Mouse (Mus musculus) kidney, embryonic 16.5 days (tissue): ENCODE data around the gene Clec12b. TPM values are rescaled to one million over a fixed set of nuclear protein-coding genes. Genes with fewer than 3 reads are reported as not detected.

Experiments
- ATAC-seq: fragments of 200-750 bp; cut with Nextera tagmentation; 2 replicates; pipeline ENCODE4 v1.8.0; 2017; ENCODE audit warnings: moderate TSS enrichment; ENCODE audit not compliant: low FRiP score, low TSS enrichment
- H3K27ac ChIP-seq: fragments of 300-500 bp; sonication (generic); 2 replicates; pipeline ENCODE4 v1.5.1; 2014; ENCODE audit warnings: low read length
- H3K27me3 ChIP-seq: fragments of 300-500 bp; sonication (generic); 2 replicates; pipeline ENCODE4 v1.6.1; 2014; ENCODE audit warnings: low read length, control low read depth, mixed read lengths; ENCODE audit not compliant: insufficient read depth
- H3K36me3 ChIP-seq: fragments of 300-500 bp; sonication (generic); 2 replicates; pipeline ENCODE4 v1.6.1; 2014; ENCODE audit warnings: low read length, control low read depth, mixed read lengths; ENCODE audit not compliant: insufficient read depth
- H3K4me1 ChIP-seq: fragments of 300-500 bp; sonication (generic); 2 replicates; pipeline ENCODE4 v1.6.1; 2014; ENCODE audit warnings: low read length, control low read depth, mixed read lengths; ENCODE audit not compliant: insufficient read depth
- H3K4me2 ChIP-seq: fragments of 300-500 bp; sonication (generic); replicated peaks from 2 replicates; pipeline ENCODE4 v1.6.1; 2014; ENCODE audit warnings: low read depth, low read length
- H3K4me3 ChIP-seq: fragments of 300-500 bp; sonication (generic); 2 replicates; pipeline ENCODE4 v1.5.1; 2014; ENCODE audit warnings: mild to moderate bottlenecking, low read length
- H3K9ac ChIP-seq: fragments of 300-500 bp; sonication (generic); replicated peaks from 2 replicates; pipeline ENCODE4 v1.6.1; 2014; ENCODE audit warnings: low read length
- H3K9me3 ChIP-seq: fragments of 300-500 bp; sonication (generic); 2 replicates; pipeline ENCODE4 v1.6.1; 2016; ENCODE audit warnings: low read length, control low read depth
- WGBS: fragments of 180-500 bp; shearing (Covaris S2); extraction: QIAGEN DNeasy Blood & Tissue Kit; methylation state at CpG from one replicate; pipeline ENCODE4 v1.1.7; 2014; 5-methylcytosine and 5-hydroxymethylcytosine counted together
- polyA plus RNA-seq: library from polyadenylated mRNA; unstranded; fragments of >200 nt; fragmentation: Nextera tagmentation; extraction: Ambion mirVana; gene quantifications from 2 replicates; pipeline ENCODE4 v1.2.1, GENCODE M21; 2015

Gene Clec12b
- 0.11 TPM in 1 of 2 replicates, not detected in the other for polyA plus RNA-seq

DNA sequence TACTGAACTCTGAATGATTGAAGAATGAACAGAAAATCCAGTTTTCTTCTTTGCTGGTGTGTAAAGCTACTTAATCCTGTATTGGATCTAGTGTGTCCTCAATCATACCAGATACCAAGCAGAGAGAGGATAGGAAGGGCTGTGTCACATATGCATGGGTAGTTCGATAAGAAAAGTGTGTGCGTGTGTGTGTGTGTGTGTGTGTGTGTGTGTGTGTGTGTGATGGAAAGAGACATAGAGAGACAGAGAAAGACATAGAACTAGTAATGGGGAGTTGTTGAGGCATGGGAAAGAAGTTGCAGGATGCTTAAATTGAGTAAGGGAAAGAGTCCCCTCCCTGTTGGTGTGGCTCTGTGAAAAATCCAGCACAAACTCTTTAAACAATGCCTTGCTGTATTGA is at the start of gene Clec12b:
Gene Clec12b (minus strand): TSS at position 101 of the 400 bp plus-strand sequence.
- H3K4me2 ChIP-seq = no peak within 1 kb of the TSS
- no peaks in the 10 kb centered on the region for H3K4me1 ChIP-seq
- H3K4me3 ChIP-seq = no peak within 1 kb of the TSS
- 85% methylated on average over 2 of the region's 2 CpGs for WGBS
- no peak for ATAC-seq
- no peak within 1 kb of the TSS for H3K27ac ChIP-seq
- no peaks in the 10 kb centered on the region for H3K9me3 ChIP-seq
- H3K36me3 ChIP-seq = no peaks in the 10 kb centered on the region
- H3K27me3 ChIP-seq = no peaks in the 10 kb centered on the region
- H3K9ac ChIP-seq = no peak within 1 kb of the TSS

- Histone ChIP-seq H3K4me1 (no peaks in the 10 kb centered on the region), H3K4me2 (no peak overlapping the region), H3K36me3 (no peaks in the 10 kb centered on the region), H3K9me3 (no peaks in the 10 kb centered on the region), H3K9ac (no peak overlapping the region), H3K27me3 (no peaks in the 10 kb centered on the region), H3K4me3 (no peak overlapping the region), H3K27ac (no peak overlapping the region)
- 89% methylated on average over 5 of the region's 5 CpGs for WGBS
- ATAC-seq = no peak
Observed at GRCm38 (mm10) chr6:129434239-129434638, 48.6 kb upstream of the Clec12b start.

DNA sequence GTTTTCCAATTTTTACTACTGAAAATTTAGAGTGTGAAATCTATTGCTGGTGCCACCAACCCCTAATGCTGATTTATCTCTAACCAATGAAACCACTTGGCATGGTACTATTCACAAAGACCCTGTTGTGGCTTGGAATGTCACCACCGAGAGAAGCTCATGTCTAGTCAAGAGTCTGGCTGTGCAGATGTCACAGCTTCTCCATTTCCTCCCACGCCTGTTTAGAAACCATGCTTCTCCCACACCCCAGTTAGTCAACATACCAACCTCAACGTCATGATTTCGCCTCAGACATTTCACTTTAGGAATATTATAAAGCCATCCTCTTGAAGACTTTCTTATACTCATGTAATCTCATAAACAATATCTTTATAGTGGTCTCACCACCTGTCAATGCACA is 41.6 kb upstream of the Clec12b start:
- H3K27ac ChIP-seq = no peak overlapping the region
- no peak for ATAC-seq

GRCm38 (mm10) chr6:129425812-129426211 is 40.1 kb upstream of the Clec12b start:
- 31% methylated on average over 5 of the region's 5 CpGs for WGBS
- no peaks in the 10 kb centered on the region for H3K9me3 ChIP-seq
- 0 out of 2 replicates have a peak, but pooled peaks have one; percentile 46 for ATAC-seq
- H3K4me3 ChIP-seq = no peak overlapping the region
- no peak overlapping the region for H3K9ac ChIP-seq
- H3K4me2 ChIP-seq = no peak overlapping the region
- peaks cover 9% of the 10 kb centered on the region for H3K4me1 ChIP-seq
- no peaks in the 10 kb centered on the region for H3K27me3 ChIP-seq
- no peak overlapping the region for H3K27ac ChIP-seq
- H3K36me3 ChIP-seq = no peaks in the 10 kb centered on the region

More for the DNA sequence above, 41.6 kb upstream of the Clec12b start:
- H3K9ac ChIP-seq = no peak overlapping the region
- H3K4me3 ChIP-seq = no peak overlapping the region
- no peaks in the 10 kb centered on the region for H3K36me3 ChIP-seq
- peaks cover 9% of the 10 kb centered on the region for H3K4me1 ChIP-seq
- H3K9me3 ChIP-seq = no peaks in the 10 kb centered on the region
- no peak overlapping the region for H3K4me2 ChIP-seq
- WGBS = 76% methylated on average over 4 of the region's 4 CpGs
- H3K27me3 ChIP-seq = no peaks in the 10 kb centered on the region

- H3K36me3 ChIP-seq = no peaks in the 10 kb centered on the region
- no peaks in the 10 kb centered on the region for H3K27me3 ChIP-seq
- peak overlapping the region; percentile 75 for H3K27ac ChIP-seq
- no peak overlapping the region for H3K9ac ChIP-seq
- H3K4me3 ChIP-seq = no peak overlapping the region
- no peaks in the 10 kb centered on the region for H3K9me3 ChIP-seq
- WGBS = 60% methylated on average over 5 of the region's 5 CpGs
- peaks cover 9% of the 10 kb centered on the region for H3K4me1 ChIP-seq
- ATAC-seq = 0 out of 2 replicates have a peak, but pooled peaks have one; percentile 52
- no peak overlapping the region for H3K4me2 ChIP-seq
Observed at GRCm38 (mm10) chr6:129425217-129425616, 39.5 kb upstream of the Clec12b start.

- H3K4me2 ChIP-seq = no peak overlapping the region
- WGBS = 22% methylated on average over 1 of the region's 1 CpGs
- peak; percentile 81 for ATAC-seq
- H3K36me3 ChIP-seq = no peaks in the 10 kb centered on the region
- peak overlapping the region; percentile 7; the same call in 1 of the 2 replicates for H3K27ac ChIP-seq
- H3K9me3 ChIP-seq = no peaks in the 10 kb centered on the region
- H3K27me3 ChIP-seq = no peaks in the 10 kb centered on the region
- peaks cover 9% of the 10 kb centered on the region for H3K4me1 ChIP-seq
- H3K4me3 ChIP-seq = no peak overlapping the region
- H3K9ac ChIP-seq = no peak overlapping the region
Observed at GRCm38 (mm10) chr6:129423734-129424072, 38.0 kb upstream of the Clec12b start.

- Histone ChIP-seq H3K9ac (no peak overlapping the region), H3K27me3 (no peaks in the 10 kb centered on the region), H3K4me1 (peaks cover 9% of the 10 kb centered on the region), H3K4me2 (no peak overlapping the region), H3K4me3 (no peak overlapping the region), H3K9me3 (no peaks in the 10 kb centered on the region), H3K36me3 (no peaks in the 10 kb centered on the region), H3K27ac (peak overlapping the region; percentile 7)
- 54% methylated on average over 4 of the region's 4 CpGs for WGBS
- ATAC-seq = peak; percentile 83
Observed at GRCm38 (mm10) chr6:129423040-129423733, 37.5 kb upstream of the Clec12b start.

GRCm38 (mm10) chr6:129422311-129422710 is 36.6 kb upstream of the Clec12b start:
- ATAC-seq = no peak
- H3K4me1 ChIP-seq = peaks cover 9% of the 10 kb centered on the region
- no peak overlapping the region for H3K27ac ChIP-seq
- 72% methylated on average over 3 of the region's 3 CpGs for WGBS
- no peaks in the 10 kb centered on the region for H3K36me3 ChIP-seq
- no peaks in the 10 kb centered on the region for H3K27me3 ChIP-seq
- H3K9ac ChIP-seq = no peak overlapping the region
- H3K9me3 ChIP-seq = no peaks in the 10 kb centered on the region
- H3K4me3 ChIP-seq = no peak overlapping the region
- no peak overlapping the region for H3K4me2 ChIP-seq

GRCm38 (mm10) chr6:129414177-129414576 is 28.5 kb upstream of the Clec12b start:
- Histone ChIP-seq H3K4me3 (no peak overlapping the region), H3K9ac (no peak overlapping the region), H3K4me1 (no peaks in the 10 kb centered on the region), H3K4me2 (no peak overlapping the region), H3K36me3 (no peaks in the 10 kb centered on the region), H3K27me3 (no peaks in the 10 kb centered on the region), H3K27ac (no peak overlapping the region), H3K9me3 (no peaks in the 10 kb centered on the region)
- WGBS = 78% methylated on average over 1 of the region's 1 CpGs
- no peak for ATAC-seq

- H3K9ac ChIP-seq = no peak within 1 kb of the TSS
- WGBS = 79% methylated on average over 2 of the region's 2 CpGs
- no peak within 1 kb of the TSS for H3K4me2 ChIP-seq
- no peaks in the 10 kb centered on the region for H3K27me3 ChIP-seq
- 0 out of 2 replicates have a peak, but pooled peaks cover 5% of the 10 kb centered on the region for H3K4me1 ChIP-seq
- H3K27ac ChIP-seq = no peak within 1 kb of the TSS; the same call in 1 of the 2 replicates
- H3K36me3 ChIP-seq = no peaks in the 10 kb centered on the region
- no peaks in the 10 kb centered on the region for H3K9me3 ChIP-seq
- no peak for ATAC-seq
- H3K4me3 ChIP-seq = no peak within 1 kb of the TSS
Observed at GRCm38 (mm10) chr6:129408562-129408961, 22.9 kb upstream of the Clec12b start, which contains the start of gene Clec9a. Clec9a (plus strand) TSS chr6:129408862.
